Mouse (Mus musculus) forebrain, postnatal 0 days (tissue): ENCODE measurements around the gene Boc. TPM values are rescaled to one million over a fixed set of nuclear protein-coding genes. Genes with fewer than 3 reads are reported as not detected.

Experiments used
- ATAC-seq: fragments of 200-750 bp; cut with Nextera tagmentation; 2 replicates; pipeline ENCODE4 v1.8.0; 2017; ENCODE audit warnings: mild to moderate bottlenecking, moderate library complexity
- DNase-seq: peaks from one replicate; pipeline ENCODE4 v3.0.0-alpha.2; 2015
- H3K27ac ChIP-seq: fragments of 300-500 bp; sonication (generic); 2 replicates; pipeline ENCODE4 v1.5.1; 2014; ENCODE audit warnings: low read depth, mild to moderate bottlenecking, antibody characterized with exemption, low read length, moderate library complexity, mixed read lengths
- H3K27me3 ChIP-seq: fragments of 300-500 bp; sonication (generic); 2 replicates; pipeline ENCODE4 v1.6.1; 2014; ENCODE audit warnings: mild to moderate bottlenecking, low read length, mixed read lengths; ENCODE audit not compliant: insufficient read depth
- H3K36me3 ChIP-seq: fragments of 300-500 bp; sonication (generic); 2 replicates; pipeline ENCODE4 v1.6.1; 2014; ENCODE audit warnings: mild to moderate bottlenecking, moderate library complexity; ENCODE audit not compliant: insufficient read depth
- H3K4me1 ChIP-seq: fragments of 300-500 bp; sonication (generic); 2 replicates; pipeline ENCODE4 v1.6.1; 2014; ENCODE audit warnings: antibody characterized with exemption; ENCODE audit not compliant: insufficient read depth
- H3K4me2 ChIP-seq: fragments of 300-500 bp; sonication (generic); 2 replicates; pipeline ENCODE4 v1.6.1; 2014; ENCODE audit warnings: low read depth, mild to moderate bottlenecking, moderate library complexity
- H3K4me3 ChIP-seq: fragments of 300-500 bp; sonication (generic); 2 replicates; pipeline ENCODE4 v1.5.1; 2014; ENCODE audit warnings: low read depth, low read length, mixed read lengths
- H3K9ac ChIP-seq: fragments of 300-500 bp; sonication (generic); 2 replicates; pipeline ENCODE4 v1.6.1; 2014; ENCODE audit warnings: mild to moderate bottlenecking
- H3K9me3 ChIP-seq: fragments of 300-500 bp; sonication (generic); 2 replicates; pipeline ENCODE4 v1.6.1; 2016; ENCODE audit warnings: low read length
- CTCF ChIP-seq: sonication (generic); IDR thresholded peaks from 2 replicates; pipeline ENCODE4 v1.5.1; 2016; ENCODE audit warnings: antibody characterized with exemption, control low read depth, low read depth
- WGBS: fragments of 180-500 bp; shearing (Covaris S2); extraction: QIAGEN DNeasy Blood & Tissue Kit; methylation state at CpG from one replicate; pipeline ENCODE4 v1.1.7; 2014; 5-methylcytosine and 5-hydroxymethylcytosine counted together
- polyA plus RNA-seq: library from polyadenylated mRNA; unstranded; fragments of >200 nt; fragmentation: Nextera tagmentation; extraction: Ambion mirVana; gene quantifications from 2 replicates; pipeline ENCODE4 v1.2.1, GENCODE M21; 2015
- total RNA-seq: library from RNA; depleted of rRNA; stranded (reverse); fragments of >200 nt; gene quantifications from 2 replicates; pipeline ENCODE4 v1.2.3, GENCODE M21; 2014; rRNA removed

Boc gene
- total RNA-seq (12.3 TPM in 2 replicates), polyA plus RNA-seq (2.8 and 3.5 TPM in 2 replicates)

- WGBS = 2% methylated on average over 45 of the region's 46 CpGs
- Histone ChIP-seq H3K4me3 (peak within 1 kb of the TSS; percentile 67), H3K9me3 (no peaks in the 10 kb centered on the region), H3K9ac (peak within 1 kb of the TSS; percentile 65), H3K27me3 (no peaks in the 10 kb centered on the region), H3K4me1 (no peaks in the 10 kb centered on the region; the same call in 1 of the 2 replicates), H3K27ac (peak within 1 kb of the TSS; percentile 75), H3K36me3 (no peaks in the 10 kb centered on the region), H3K4me2 (peak within 1 kb of the TSS; percentile 98)
- TF ChIP-seq CTCF = no peak
- ATAC-seq (peak; percentile 65), DNase-seq (peak; percentile 67)
Observed at GRCm38 (mm10) chr16:44558471-44559329, at the start of gene Boc. Gene Boc, minus strand, starts transcription at chr16:44558897.

- no peak overlapping the region for H3K27ac ChIP-seq
- WGBS = 62% methylated on average over 1 of the region's 1 CpGs
- ATAC-seq = no peak
Observed at GRCm38 (mm10) chr16:44606643-44607042, 47.9 kb upstream of the Boc start.

DNA sequence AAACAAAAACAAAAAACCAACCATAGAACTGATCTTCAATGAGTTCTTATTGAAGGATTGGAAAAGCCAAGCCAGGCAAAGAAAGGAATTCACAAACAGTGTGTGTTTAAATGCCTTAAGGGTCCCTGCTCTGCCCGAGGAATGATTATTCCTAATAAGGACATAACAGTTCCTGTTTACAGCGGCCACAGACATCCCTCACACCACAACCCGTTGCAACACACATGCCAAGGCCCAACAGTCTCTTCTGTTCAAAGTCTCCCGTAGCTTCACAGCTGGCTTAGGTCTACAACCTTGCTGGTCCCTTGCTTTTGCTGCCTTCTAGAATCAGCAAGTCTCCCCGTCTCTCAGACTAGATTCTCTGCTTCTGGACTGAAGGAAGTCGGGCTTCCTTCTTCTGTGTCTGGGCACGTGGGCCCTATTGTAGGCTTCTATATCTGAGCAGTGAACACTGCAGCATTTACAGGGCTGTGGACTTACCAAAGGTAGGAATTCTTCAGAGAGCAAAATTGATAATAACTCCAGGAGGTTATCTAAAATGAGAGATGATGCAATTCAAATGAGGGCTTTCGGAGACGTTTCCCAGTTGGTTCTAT, 45.4 kb upstream of the Boc start:
- Histone ChIP-seq H3K9me3 (0 out of 2 replicates have a peak, but pooled peaks cover 3% of the 10 kb centered on the region), H3K36me3 (no peaks in the 10 kb centered on the region), H3K27me3 (no peaks in the 10 kb centered on the region), H3K4me2 (no peak overlapping the region), H3K4me1 (no peaks in the 10 kb centered on the region), H3K9ac (no peak overlapping the region), H3K27ac (no peak overlapping the region), H3K4me3 (no peak overlapping the region)
- WGBS = 74% methylated on average over 9 of the region's 9 CpGs
- TF ChIP-seq CTCF = no peak
- no peak for ATAC-seq
- no peak for DNase-seq

More at GRCm38 (mm10) chr16:44606643-44607042, 47.9 kb upstream of the Boc start:
- H3K4me2 ChIP-seq = no peak overlapping the region
- no peaks in the 10 kb centered on the region for H3K4me1 ChIP-seq
- H3K4me3 ChIP-seq = no peak overlapping the region
- no peaks in the 10 kb centered on the region for H3K36me3 ChIP-seq
- 0 out of 2 replicates have a peak, but pooled peaks cover 3% of the 10 kb centered on the region for H3K9me3 ChIP-seq
- TF ChIP-seq CTCF = no peak
- DNase-seq = no peak
- H3K27me3 ChIP-seq = no peaks in the 10 kb centered on the region
- H3K9ac ChIP-seq = no peak overlapping the region

- H3K4me3 ChIP-seq = no peak overlapping the region
Observed at GRCm38 (mm10) chr16:44601999-44602794, 43.5 kb upstream of the Boc start.

DNA sequence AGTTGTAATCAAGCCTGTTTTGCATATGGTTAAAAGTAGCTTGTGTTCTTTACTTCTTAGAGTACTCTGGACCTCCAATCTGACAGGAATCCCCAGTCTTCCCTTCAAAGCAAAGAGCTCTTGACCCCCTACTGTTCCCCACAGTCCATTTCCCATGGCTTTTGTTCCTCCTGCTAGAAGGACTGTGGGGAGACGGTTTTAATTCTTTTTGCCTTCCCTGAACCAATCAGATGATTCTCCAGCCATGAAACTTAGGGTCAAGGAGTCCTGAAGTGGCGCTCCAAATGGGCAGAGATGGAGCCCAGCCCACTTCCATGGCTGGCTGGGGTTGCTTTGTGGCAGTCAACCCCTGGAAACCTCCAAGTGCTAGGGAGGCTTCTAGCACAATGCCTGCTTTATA, 42.5 kb upstream of the Boc start:
- Histone ChIP-seq H3K4me1 (no peaks in the 10 kb centered on the region), H3K27me3 (no peaks in the 10 kb centered on the region), H3K27ac (no peak overlapping the region), H3K4me2 (no peak overlapping the region), H3K9me3 (no peaks in the 10 kb centered on the region), H3K36me3 (no peaks in the 10 kb centered on the region), H3K9ac (no peak overlapping the region), H3K4me3 (no peak overlapping the region)
- DNase-seq (no peak), ATAC-seq (no peak)
- WGBS = 16% methylated on average over 2 of the region's 2 CpGs
- no peak for TF ChIP-seq CTCF

More at GRCm38 (mm10) chr16:44601999-44602794, 43.5 kb upstream of the Boc start:
- WGBS = 32% methylated on average over 8 of the region's 8 CpGs
- Histone ChIP-seq H3K27ac (no peak overlapping the region), H3K36me3 (no peaks in the 10 kb centered on the region), H3K4me2 (no peak overlapping the region), H3K27me3 (no peaks in the 10 kb centered on the region), H3K9ac (no peak overlapping the region), H3K9me3 (no peaks in the 10 kb centered on the region), H3K4me1 (no peaks in the 10 kb centered on the region)
- no peak for ATAC-seq
- DNase-seq = no peak
- no peak for TF ChIP-seq CTCF

DNA sequence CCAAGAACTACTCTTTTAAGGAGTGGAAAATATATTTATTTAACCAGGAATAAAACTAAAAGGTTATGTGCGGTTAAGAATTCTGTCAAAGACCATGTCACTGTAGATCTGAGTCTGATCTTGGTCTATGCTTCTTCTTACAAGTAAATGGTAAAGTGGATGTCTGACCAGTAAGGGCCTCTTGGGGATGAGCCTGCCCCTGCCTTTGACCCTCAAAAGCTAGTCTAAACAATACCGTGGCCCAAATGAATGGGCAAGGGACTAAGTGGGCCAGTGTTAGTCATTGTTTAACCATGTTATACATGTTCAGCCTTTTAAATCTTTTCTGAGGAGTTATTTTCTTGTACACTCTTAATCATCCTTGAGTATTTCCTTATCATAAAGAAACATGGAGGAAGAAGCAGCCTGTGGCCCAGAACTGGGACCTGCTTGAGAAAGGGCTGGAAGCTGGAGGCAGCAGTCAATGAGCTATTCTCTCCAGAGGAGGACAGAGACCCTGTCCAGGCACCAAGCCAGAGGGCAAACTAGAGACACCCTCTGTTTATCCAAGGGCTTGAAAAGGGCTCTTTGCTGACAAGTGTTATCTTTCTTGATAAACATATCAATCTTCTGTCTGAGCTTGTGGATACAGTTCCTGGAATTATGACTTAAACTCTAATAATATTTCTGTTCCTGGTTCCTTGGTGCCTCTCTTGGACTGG, 38.6 kb upstream of the Boc start:
- DNase-seq (no peak), ATAC-seq (no peak)
- no peaks in the 10 kb centered on the region for H3K36me3 ChIP-seq
- H3K4me2 ChIP-seq = no peak overlapping the region
- 89% methylated on average over 2 of the region's 2 CpGs for WGBS
- H3K9me3 ChIP-seq = no peaks in the 10 kb centered on the region
- TF ChIP-seq CTCF = no peak
- H3K9ac ChIP-seq = no peak overlapping the region
- no peaks in the 10 kb centered on the region for H3K27me3 ChIP-seq
- no peak overlapping the region for H3K27ac ChIP-seq
- H3K4me3 ChIP-seq = no peak overlapping the region
- H3K4me1 ChIP-seq = no peaks in the 10 kb centered on the region
